Mouse (Mus musculus) CH12.LX (cell line): ENCODE results near the gene Timp1. TPM values are rescaled to one million over a fixed set of nuclear protein-coding genes. Genes with fewer than 3 reads are reported as not detected.
A peak's percentile ranks its signal among the peaks of the same experiment; 100 is the strongest.

ENCODE experiments used
- DNase-seq: peaks from one replicate; pipeline ENCODE4 v3.0.0-alpha.2; 2013; ENCODE audit errors: extremely low read depth
- H3K27ac ChIP-seq: 2 replicates; pipeline ENCODE4 v1.5.1; 2012; ENCODE audit warnings: low read depth, mild to moderate bottlenecking, control low read depth, moderate library complexity; ENCODE audit not compliant: insufficient read depth
- H3K27me3 ChIP-seq: replicated peaks from 2 replicates; pipeline ENCODE3; 2012; ENCODE audit warnings: inconsistent platforms
- H3K36me3 ChIP-seq, 2 experiments: replicated peaks in 1 of 2; 2 replicates each; pipeline versions ENCODE3 to v1.6.1; 2012; ENCODE audit warnings: inconsistent platforms in 1 of 2, low read length in 1 of 2, mild to moderate bottlenecking in 1 of 2, mixed read lengths in 1 of 2, moderate library complexity in 1 of 2; ENCODE audit not compliant: control insufficient read depth in 1 of 2, insufficient read depth in 1 of 2
- H3K4me1 ChIP-seq, 2 experiments: 2 replicates each; pipeline ENCODE4 v1.6.1; 2012; ENCODE audit warnings: inconsistent platforms in 1 of 2, moderate library complexity in 1 of 2; ENCODE audit not compliant: insufficient read depth in 2 of 2, control insufficient read depth in 1 of 2
- H3K4me2 ChIP-seq: 2 replicates; pipeline ENCODE4 v1.6.1; 2012; ENCODE audit warnings: low read depth, mild to moderate bottlenecking, control low read depth; ENCODE audit not compliant: poor library complexity, insufficient read depth, severe bottlenecking
- H3K4me3 ChIP-seq, 3 experiments: fragments of 150-350 bp in 1 of 3; sonication (generic) in 1 of 3; replicated peaks in 1 of 3; 2 replicates each; pipeline versions ENCODE3 to v1.5.1; 2011 to 2012; ENCODE audit warnings: low read depth in 2 of 3, low read length in 2 of 3, mild to moderate bottlenecking in 2 of 3, moderate library complexity in 2 of 3, control low read depth in 1 of 3, improper control_type of control experiment in 1 of 3, inconsistent platforms in 1 of 3, mixed read lengths in 1 of 3; ENCODE audit not compliant: poor library complexity in 1 of 3
- H3K79me2 ChIP-seq: replicated peaks from 2 replicates; pipeline ENCODE4 v1.6.1; 2012; ENCODE audit warnings: mild to moderate bottlenecking, moderate library complexity; ENCODE audit not compliant: control insufficient read depth, poor library complexity, insufficient read depth, severe bottlenecking; ENCODE audit errors: extremely low read depth
- H3K9ac ChIP-seq: 2 replicates; pipeline ENCODE4 v1.6.1; 2012; ENCODE audit warnings: low read depth, mild to moderate bottlenecking, control low read depth, moderate library complexity; ENCODE audit not compliant: insufficient read depth
- H3K9me3 ChIP-seq: replicated peaks from 2 replicates; pipeline ENCODE3; 2012; ENCODE audit warnings: low read length, inconsistent platforms, mixed read lengths
- BHLHE40 ChIP-seq: IDR thresholded peaks from 2 replicates; pipeline ENCODE4 v1.6.1; 2011; ENCODE audit warnings: mild to moderate bottlenecking, low read depth, low read length, improper control_type of control experiment
- CHD2 ChIP-seq: IDR thresholded peaks from 2 replicates; pipeline ENCODE4 v1.6.1; 2011; ENCODE audit warnings: low read length, improper control_type of control experiment
- HCFC1 ChIP-seq: IDR thresholded peaks from 2 replicates; pipeline ENCODE4 v1.6.1; 2012; ENCODE audit warnings: low read depth, mild to moderate bottlenecking, inconsistent platforms, low read length, improper control_type of control experiment
- KAT2A ChIP-seq: IDR thresholded peaks from 2 replicates; pipeline ENCODE4 v1.6.1; 2012; ENCODE audit warnings: low read length, improper control_type of control experiment, inconsistent platforms; ENCODE audit not compliant: insufficient replicate concordance
- MAFK ChIP-seq: IDR thresholded peaks from 2 replicates; pipeline ENCODE4 v1.6.1; 2011; ENCODE audit warnings: low read length, improper control_type of control experiment; ENCODE audit not compliant: insufficient replicate concordance
- MAZ ChIP-seq: IDR thresholded peaks from 2 replicates; pipeline ENCODE4 v1.6.1; 2012; ENCODE audit warnings: low read depth, mild to moderate bottlenecking, inconsistent platforms, low read length, improper control_type of control experiment, moderate library complexity
- MEF2A ChIP-seq: IDR thresholded peaks from 2 replicates; pipeline ENCODE4 v1.6.1; 2014; ENCODE audit warnings: low read depth, mild to moderate bottlenecking, inconsistent platforms, low read length, improper control_type of control experiment, borderline replicate concordance
- MXI1 ChIP-seq: IDR thresholded peaks from 2 replicates; pipeline ENCODE4 v1.6.1; 2011; ENCODE audit warnings: mild to moderate bottlenecking, low read depth, low read length, improper control_type of control experiment
- MYC ChIP-seq: IDR thresholded peaks from 2 replicates; pipeline ENCODE4 v1.6.1; 2011; ENCODE audit warnings: low read depth, mild to moderate bottlenecking, improper control_type of control experiment, low read length
- RCOR1 ChIP-seq: conservative IDR thresholded peaks from 2 replicates; pipeline ENCODE4 v1.6.1; 2012; ENCODE audit warnings: low read depth, mild to moderate bottlenecking, inconsistent platforms, low read length, improper control_type of control experiment
- SIN3A ChIP-seq: IDR thresholded peaks from 2 replicates; pipeline ENCODE4 v1.6.1; 2012; ENCODE audit warnings: low read length, improper control_type of control experiment, inconsistent platforms
- SMC3 ChIP-seq: IDR thresholded peaks from 2 replicates; pipeline ENCODE4 v1.6.1; 2011; ENCODE audit warnings: low read depth, low read length, improper control_type of control experiment
- TBP ChIP-seq: conservative IDR thresholded peaks from 2 replicates; pipeline ENCODE4 v1.6.1; 2011; ENCODE audit warnings: low read depth, low read length, improper control_type of control experiment
- UBTF ChIP-seq: IDR thresholded peaks from 2 replicates; pipeline ENCODE4 v1.6.1; 2012; ENCODE audit warnings: low read depth, mild to moderate bottlenecking, inconsistent platforms, low read length, improper control_type of control experiment, moderate library complexity
- USF2 ChIP-seq: conservative IDR thresholded peaks from 2 replicates; pipeline ENCODE4 v1.6.1; 2011; ENCODE audit warnings: low read depth, low read length, improper control_type of control experiment
- ZC3H11A ChIP-seq: IDR thresholded peaks from 2 replicates; pipeline ENCODE4 v1.6.1; 2012; ENCODE audit warnings: low read depth, mild to moderate bottlenecking, inconsistent platforms, low read length, improper control_type of control experiment
- ZMIZ1 ChIP-seq: IDR thresholded peaks from 2 replicates; pipeline ENCODE4 v1.6.1; 2012; ENCODE audit warnings: low read depth, mild to moderate bottlenecking, inconsistent platforms, low read length, improper control_type of control experiment
- dilution Hi-C: fragments of 300-500 bp; cut with MboI; formaldehyde crosslinking; loops from 2 replicates; pipeline ENCODE4 v1.14.3; 2020; ENCODE audit warnings: low sequenced_read_pairs; ENCODE audit not compliant: extremely low pct_unique_long_range_greater_than_20kb, extremely low pct_ligation_motif_present
- in situ Hi-C: fragments of 300-500 bp; cut with MboI; formaldehyde crosslinking; loops from 3 replicates; pipeline ENCODE4 v1.14.3; 2019; ENCODE audit warnings: low sequenced_read_pairs, low pct_ligation_motif_present, low pct_unique_long_range_greater_than_20kb, mixed read lengths
- polyA plus RNA-seq: library from polyadenylated mRNA; unstranded; fragments of >175 nt; gene quantifications from 2 replicates; pipeline ENCODE4 v1.2.1, GENCODE M21; 2012; ENCODE audit warnings: low read depth; ENCODE audit not compliant: insufficient read length
- total RNA-seq, 2 experiments: library from RNA; depleted of rRNA; stranded (reverse); fragments of 300-350 nt in 1 of 2; fragments of >200 nt in 1 of 2; gene quantifications; 2 replicates each; pipeline ENCODE4 v1.2.3; 2012 to 2014

The Timp1 gene
- total and polyA plus RNA-seq, 3 experiments: 0.13 to 0.36 TPM; not detected in 1

DNA sequence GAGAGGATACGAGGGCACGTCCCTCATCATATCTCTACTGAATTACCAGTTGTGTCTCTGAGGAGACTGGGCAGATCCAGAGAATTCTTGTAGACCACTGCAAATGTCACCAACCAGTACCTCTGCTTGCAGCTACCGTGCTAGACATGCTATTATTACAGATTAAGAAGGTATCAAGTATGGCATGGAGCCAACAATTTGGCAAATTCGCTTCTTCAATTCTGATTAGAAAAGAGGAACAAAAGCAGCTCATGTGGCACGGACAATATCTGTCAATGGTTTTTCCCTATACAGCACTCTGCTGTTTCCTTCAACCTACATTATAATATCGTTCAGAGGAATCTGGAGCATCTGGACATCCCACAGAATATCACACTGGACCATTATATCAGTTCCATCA, 43.8 kb downstream of the Timp1 start:
- Histone ChIP-seq H3K27me3 (peaks cover 3% of the 10 kb centered on the region), H3K4me3 (no peak overlapping the region), H3K9ac (no peak overlapping the region), H3K36me3 (no peaks in the 10 kb centered on the region), H3K79me2 (no peaks in the 10 kb centered on the region), H3K4me2 (no peak overlapping the region), H3K27ac (no peak overlapping the region), H3K4me1 (peaks cover 5 to 8% of the 10 kb centered on the region in 2 experiments; a peak in 2 of 4 replicates), H3K9me3 (no peaks in the 10 kb centered on the region)
- in situ Hi-C loops: no loop called here
- TF ChIP-seq USF2: no peak
- TF ChIP-seq KAT2A: no peak
- TF ChIP-seq MAFK: no peak
- TF ChIP-seq SMC3: no peak
- no peak for TF ChIP-seq SIN3A
- no peak for TF ChIP-seq MYC
- no peak for TF ChIP-seq ZC3H11A
- TF ChIP-seq BHLHE40: no peak
- TF ChIP-seq RCOR1: no peak
- TF ChIP-seq HCFC1: no peak
- no peak for TF ChIP-seq TBP
- TF ChIP-seq UBTF: no peak
- no peak for TF ChIP-seq ZMIZ1
- TF ChIP-seq MXI1: no peak
- TF ChIP-seq MEF2A: no peak
- TF ChIP-seq CHD2: no peak
- no peak for DNase-seq
- dilution Hi-C loops: no loop called here

DNA sequence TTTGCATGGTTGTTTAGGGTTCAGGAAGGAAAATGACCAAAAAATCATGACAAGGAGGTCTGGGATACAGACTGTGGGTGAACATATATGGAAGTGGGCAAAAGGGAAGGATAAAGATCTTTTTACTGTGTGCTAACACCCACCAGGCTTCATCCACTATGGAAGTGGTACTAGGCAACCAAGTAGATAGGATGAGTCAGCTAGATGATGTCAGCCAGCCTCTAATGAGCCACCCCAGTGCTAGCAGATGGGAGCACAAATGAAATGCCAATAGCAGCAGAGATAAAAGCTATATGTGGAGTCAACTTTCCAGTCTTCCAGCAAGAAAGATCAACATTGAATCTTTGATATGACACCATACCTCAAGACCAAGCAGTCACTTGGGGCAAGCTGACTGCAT, 45.1 kb downstream of the Timp1 start:
- Histone ChIP-seq H3K9ac (no peak overlapping the region), H3K4me3 (no peak overlapping the region)
- no peak for TF ChIP-seq MAZ
- no peak for TF ChIP-seq ZMIZ1
- no peak for TF ChIP-seq KAT2A
- 0 out of 2 replicates have a peak, but pooled peaks have one; percentile 10 for TF ChIP-seq MYC
- TF ChIP-seq ZC3H11A: no peak
- TF ChIP-seq, all 38 proteins: peak for 1
- H3K9me3 ChIP-seq: no peaks in the 10 kb centered on the region
- in situ Hi-C loops (no loop called here), dilution Hi-C loops (no loop called here)
- no peak overlapping the region for H3K27ac ChIP-seq
- H3K27me3 ChIP-seq: peaks cover 13% of the 10 kb centered on the region
- no peak overlapping the region for H3K4me2 ChIP-seq
- DNase-seq: no peak
- H3K36me3 ChIP-seq: no peaks in the 10 kb centered on the region
- peaks cover 5 to 8% of the 10 kb centered on the region in 2 experiments; a peak in 2 of 4 replicates for H3K4me1 ChIP-seq
- no peaks in the 10 kb centered on the region for H3K79me2 ChIP-seq
